Mouse (Mus musculus) neutrophil, adult 5-6 weeks (primary cell): ENCODE results near the gene Slc44a2. TPM values are rescaled to one million over a fixed set of nuclear protein-coding genes. Genes with fewer than 3 reads are reported as not detected.
"Not testable (repeated sequence)": the region's sequence is repeated elsewhere in the genome, so short reads cannot be mapped to it uniquely, and the experiment has no call there.

ENCODE experiments used
- ATAC-seq: fragments of 151-379, 151-347 bp; 2 replicates; pipeline ENCODE4 v1.8.0; 2017; ENCODE audit warnings: mild to moderate bottlenecking, moderate TSS enrichment; ENCODE audit not compliant: insufficient number of reproducible peaks, poor library complexity, low FRiP score, severe bottlenecking; ENCODE audit errors: extremely low read depth
- total RNA-seq: library from RNA; stranded (forward); fragments of 200-1000 nt; gene quantifications from 2 replicates; pipeline ENCODE4 v1.2.3, GENCODE M21; 2017

Gene Slc44a2
- total RNA-seq, 1 experiment from 2014 or later = 279 TPM

DNA sequence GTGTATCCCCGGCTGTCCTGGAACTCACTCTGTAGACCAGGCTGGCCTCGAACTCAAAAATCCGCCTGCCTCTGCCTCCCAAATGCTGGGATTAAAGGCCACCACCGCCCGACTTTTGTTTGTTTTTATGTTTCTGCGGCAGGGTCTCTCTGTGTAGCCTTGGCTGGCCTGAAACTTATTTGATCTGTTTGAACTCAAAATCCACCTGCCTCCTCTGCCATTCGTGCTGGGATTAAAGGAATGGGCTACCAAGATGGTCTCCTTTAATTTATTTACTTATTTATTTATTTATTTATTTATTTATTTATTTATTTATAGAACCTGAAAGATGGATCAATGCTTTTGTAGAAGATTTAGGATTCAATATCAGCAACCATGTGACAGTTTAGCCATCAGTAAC is 28.6 kb upstream of the Slc44a2 start:
- ATAC-seq = not testable (repeated sequence)

DNA sequence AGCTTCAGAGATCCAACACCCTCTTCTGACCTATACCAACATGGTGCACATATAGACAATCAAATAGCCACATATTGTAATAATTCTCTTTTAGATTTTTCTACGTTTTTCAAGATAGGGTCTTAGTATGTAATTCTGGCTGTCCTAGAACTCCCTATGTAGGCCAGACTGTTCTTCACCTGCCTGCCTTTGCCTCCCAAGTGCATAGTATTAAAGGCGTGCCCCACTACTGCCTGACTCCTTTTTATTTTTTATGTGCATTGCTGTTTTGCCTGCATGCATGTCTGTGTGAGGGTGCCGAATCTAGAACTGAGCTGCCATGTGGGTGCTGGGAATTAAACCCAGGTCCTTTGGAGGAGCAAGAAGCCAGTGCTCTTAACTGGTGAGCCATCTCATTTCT is 28.2 kb upstream of the Slc44a2 start:
- ATAC-seq = no peak

DNA sequence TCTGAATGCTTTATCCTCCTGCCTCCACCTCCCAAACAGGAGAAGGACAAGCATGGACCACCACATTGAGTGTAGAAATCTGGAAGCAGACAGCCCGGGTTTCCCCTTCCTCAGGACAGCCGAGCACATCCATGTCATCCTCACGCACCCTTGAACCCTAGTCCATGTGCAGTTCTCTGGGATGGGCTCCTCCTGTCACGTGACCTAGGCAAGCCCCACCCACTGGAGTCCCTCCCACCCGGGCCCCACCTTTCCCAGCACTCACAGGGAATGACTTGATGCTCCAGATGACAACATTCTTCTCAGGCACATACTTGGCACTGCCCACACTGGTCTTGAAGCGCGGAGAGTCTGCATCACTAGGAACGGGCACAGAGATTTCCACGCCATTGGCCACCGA is 21.5 kb upstream of the Slc44a2 start:
- ATAC-seq = no peak

DNA sequence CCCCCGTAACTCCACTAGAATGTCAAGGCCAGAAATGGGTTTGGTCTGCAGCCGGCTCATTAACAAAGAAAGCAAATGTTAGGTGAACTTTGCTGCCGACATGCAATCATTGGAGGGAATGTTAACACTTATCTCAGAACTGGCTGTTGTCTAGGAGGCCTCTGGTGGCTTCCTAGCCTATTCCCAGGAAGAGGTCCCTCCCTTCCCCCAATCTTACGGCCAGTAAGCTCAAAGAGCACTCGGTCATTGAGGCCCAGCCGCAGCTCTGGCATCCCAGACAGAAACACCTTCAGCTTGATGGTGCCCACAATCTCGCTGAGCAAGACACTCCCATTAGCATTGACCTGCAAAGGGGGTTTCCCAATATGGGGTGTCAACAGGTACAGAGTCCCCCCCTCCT is 15.4 kb upstream of the Slc44a2 start:
- ATAC-seq = no peak

DNA sequence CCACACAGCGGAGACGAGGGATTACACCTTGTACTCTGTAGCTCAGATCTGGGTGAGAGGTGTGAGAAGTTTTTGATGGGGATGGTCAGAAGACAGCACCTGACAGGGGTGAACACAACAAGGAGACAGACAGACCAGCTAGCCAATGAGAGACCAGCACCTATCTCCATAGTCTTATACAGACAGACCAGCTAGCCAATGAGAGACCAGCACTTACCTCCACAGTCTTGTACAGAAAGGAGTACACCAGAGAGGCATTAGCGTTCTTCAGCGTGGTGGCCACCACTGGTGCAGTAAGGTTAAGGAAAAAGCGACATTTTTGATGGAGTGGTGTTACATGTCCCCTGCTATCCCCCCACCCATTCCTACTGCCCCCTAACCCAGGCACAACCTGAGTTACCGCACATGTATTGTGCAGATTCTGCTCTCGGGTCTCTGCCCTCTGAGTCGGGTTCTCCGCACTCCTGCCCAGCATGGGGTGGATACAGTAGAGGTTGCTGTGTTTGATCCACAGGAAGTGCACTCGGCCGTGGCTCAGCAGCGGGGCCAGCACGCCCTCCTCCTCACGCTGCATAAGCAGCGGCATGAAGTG is 11.3 kb upstream of the Slc44a2 start:
- peak; percentile 92 for ATAC-seq

DNA sequence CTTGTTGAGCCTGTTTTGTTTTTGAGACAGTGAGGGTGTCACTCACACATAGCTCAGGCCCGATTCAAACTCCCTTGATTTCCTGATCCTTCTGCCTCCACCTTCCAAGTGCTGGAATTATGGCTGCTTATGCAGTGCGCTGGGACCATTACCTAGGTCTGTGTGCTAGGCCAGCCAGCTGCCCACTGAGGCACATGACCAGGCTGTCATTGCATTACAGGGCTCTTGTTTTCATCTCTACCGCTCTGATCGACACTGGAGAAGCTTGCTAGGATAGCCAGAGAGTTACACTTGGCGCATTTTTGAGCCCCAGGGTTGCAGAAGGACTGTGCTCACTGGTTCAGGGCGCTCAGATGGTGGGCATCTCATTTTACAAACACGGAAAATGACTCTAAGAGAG is 8.8 kb upstream of the Slc44a2 start:
- ATAC-seq = no peak

DNA sequence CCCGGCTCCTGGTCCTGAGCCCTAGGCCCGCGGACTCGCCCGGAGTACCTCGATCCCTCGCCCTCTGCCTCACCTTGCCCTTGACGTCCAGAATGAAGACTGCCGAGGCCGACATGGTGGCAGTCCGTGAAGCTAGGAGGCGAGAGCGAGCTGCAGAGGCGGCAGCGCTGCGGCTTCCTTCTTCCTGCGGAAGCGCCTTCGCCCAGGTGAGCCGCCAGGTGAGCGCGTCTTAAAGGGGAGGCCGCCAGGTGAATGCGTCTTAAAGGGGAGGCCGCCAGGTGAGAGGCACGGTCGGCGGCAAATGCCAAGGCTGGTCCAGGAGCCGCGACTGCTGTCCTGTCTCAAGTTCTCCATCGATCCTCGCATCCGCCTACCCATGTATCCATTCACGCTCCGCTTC is 8.4 kb upstream of the Slc44a2 start, which contains the start of gene Ap1m2:
TSS of gene Ap1m2 (minus strand) at position 204 of the 400 bp plus-strand sequence.
- ATAC-seq = no peak

DNA sequence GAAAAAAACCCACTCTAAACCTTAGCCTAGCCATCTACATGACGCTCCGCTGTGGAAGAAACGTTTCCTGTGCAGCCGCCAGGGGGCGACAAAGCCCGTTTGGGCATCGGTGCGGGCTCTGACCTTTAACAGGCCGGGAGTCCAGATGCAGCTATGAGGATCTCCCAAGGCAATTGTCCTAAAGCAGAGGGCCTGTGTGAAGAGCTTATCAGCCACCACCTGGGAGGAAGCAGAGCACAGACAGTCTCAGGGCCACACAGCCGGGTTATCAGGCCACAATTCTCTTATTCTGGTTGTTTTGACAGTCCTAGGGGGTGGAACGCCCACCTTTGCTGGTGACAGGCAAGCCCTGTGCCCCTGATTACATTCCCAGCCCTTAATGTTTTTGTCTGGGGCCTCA is 7.1 kb upstream of the Slc44a2 start:
- ATAC-seq = peak; percentile 69

DNA sequence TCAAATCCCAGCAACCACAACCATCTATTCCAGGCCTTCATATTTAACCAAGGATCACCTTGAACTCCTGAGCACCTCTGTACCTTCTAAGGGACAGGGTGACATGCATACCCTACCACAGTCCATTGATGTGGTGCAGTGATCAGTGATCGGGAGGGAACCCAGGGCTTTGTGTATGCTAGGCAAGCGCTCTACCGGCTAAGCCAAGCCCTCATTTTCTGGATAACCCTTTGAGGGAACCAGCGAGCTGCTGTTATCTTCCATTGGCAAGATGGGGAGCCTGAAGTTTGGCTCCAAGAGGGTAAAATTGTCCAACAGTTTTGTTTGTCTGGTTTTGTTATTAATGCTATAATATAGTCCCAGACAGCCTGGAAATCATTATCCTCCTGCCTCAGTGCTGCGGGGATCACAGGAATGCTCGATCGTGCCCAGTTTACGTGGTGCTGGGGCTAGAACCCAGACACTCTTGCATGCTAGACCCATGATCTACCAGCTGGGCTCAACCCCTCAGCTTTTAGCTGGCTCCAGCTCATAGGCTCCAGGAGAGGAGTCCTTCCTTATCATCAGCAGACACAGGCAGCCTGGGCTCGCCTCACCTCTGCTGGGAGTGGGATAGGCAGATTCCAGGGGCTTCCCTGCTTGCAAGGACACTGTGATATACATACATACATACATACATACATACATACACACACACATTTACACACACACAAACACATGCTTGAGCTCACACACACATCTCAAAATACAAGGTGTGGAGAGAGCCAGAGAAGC is 5.9 kb upstream of the Slc44a2 start:
- no peak for ATAC-seq

DNA sequence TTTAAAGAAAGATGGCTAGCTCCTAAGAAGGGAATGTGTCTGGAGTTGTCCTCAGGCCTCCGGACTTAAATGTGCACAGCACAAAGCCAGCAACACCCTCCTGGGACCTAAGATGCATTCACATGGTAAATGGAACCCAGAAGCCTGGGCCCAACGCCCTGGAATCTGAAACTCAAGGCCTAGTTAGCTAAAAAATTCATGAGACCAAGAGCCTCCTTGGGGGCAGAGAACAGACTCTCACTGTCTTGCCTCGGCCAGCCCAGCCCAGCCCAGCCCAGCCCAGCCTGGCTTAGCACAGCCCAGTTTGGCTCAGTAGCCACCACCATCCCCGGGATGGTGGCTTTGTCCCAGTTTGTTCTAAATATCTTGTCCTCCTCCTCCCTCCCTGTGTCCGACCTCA is 5.1 kb upstream of the Slc44a2 start:
- no peak for ATAC-seq

DNA sequence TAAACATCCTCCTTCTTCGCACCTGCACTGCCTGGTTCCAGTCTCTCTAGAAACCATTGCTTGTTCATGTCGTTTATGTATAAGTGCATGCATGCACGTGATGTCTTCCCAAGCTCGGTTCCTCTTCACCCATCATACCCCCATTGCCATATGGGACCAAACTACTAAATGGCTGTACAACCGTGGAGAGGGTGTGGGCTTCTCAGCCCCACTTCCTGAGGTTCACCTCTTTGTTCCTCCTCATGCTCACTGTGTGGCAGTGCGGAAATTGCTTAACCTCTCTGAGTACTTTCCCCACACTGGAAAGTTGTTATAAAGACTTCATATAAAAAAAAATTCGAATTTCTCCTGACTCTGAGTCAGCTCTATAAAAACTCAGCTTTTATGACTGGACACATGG is 3.8 kb upstream of the Slc44a2 start:
- ATAC-seq = no peak

DNA sequence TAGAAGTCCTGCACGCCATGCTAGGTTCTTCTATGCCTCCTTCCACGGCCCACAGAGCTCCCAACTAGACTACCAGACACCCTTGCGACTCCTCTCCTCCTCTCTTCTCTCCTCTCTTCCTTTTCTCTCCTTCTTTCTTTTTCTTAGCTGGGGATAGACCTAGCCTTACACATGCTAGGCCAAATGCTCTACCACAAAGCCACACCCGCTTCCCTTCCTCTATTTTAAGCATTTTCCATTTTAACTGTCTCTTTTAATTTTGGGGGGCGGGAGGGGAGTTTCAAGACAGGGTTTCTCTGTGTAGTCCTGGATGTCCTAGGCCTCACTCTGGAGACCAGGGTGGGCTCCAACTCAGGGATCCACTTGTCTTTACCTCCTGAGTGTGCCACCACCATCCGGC is 1.7 kb upstream of the Slc44a2 start:
- ATAC-seq = no peak

DNA sequence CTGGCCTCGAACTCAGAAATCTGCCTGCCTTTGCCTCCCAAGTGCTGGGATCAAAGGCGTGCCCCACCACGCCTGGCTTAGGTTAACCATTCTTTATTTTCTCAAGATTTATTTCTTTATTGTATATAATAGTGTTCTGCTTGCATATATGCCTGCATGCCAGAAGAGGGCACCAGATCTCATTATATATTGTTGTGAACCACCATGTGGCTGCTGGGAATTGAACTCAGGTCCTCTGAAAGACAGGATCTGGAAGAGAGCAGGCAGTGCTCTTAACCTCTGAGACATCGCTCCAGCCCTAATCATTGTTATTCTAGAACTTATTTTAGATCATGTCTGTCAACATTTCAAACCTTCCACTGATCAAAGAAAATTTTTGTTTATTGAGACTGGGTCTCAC is 995 bp upstream of the Slc44a2 start:
- no peak for ATAC-seq

DNA sequence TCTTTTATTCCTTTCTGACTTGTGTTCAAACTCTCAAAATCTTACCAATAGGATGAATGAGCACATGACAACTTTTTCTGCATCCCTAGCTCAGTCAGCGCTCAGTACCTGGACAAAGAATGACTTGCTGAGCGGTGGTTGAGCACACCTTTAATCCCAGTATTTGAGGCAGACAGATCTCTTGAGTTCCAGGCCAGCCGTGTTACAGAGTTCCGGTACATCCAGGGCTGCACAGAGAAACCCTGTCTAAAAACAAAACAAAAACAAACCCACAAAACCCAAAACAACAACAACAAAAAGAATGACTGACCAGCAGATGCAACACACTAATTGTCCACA is 249 bp upstream of the Slc44a2 start:
- no peak for ATAC-seq

DNA sequence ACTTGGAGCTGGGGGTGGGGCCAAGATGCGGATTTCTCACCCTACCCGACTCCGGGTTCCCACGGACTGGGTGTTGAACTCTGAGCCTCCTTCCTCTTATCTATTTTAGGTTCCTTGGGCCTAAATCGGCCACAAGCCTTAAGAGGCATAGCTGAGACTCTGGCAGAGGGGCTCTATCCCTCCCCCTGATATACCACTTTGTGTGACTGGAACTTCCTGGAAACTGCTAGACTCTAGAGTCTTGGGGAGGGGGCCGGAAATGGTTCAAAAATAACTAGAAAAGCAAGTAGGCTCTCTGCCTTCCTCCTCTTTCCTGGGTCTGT is 976 bp downstream of the Slc44a2 start:
- ATAC-seq = peak; percentile 56

DNA sequence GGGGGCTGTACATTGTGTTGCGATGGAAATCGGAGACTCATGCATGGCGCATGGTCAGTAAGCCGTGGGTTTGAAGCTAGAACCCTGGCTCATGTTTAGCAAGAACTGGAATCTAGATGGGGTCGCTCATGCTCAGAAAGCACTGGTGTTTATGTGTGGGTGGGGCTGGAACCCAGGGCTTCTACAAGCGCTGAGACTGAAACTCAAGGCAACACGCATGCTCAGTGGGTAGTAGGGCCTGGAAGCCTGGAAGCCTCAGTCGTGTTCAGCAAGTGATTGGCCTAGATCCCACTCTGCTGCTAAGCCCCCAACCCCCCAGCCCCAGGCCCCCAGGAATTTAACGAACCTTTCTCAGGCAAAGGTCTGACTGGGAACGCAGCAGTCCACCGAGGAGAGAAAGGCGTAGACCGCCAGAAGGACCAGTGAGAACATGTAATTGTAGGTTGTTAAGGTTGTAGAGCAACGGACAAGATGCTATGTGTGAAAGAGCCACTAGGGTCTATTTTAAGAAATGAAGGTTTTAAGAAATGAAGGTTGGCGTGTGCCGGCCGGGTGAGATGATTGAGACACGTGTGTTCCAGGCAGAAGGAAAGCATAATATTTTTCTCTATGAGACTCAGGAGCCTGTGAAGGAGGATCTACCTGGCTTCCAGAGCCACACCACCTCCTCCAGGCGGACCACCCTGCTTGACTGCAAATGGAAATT is 1.9 kb downstream of the Slc44a2 start:
- ATAC-seq = no peak; the same call in 1 of the 2 replicates

DNA sequence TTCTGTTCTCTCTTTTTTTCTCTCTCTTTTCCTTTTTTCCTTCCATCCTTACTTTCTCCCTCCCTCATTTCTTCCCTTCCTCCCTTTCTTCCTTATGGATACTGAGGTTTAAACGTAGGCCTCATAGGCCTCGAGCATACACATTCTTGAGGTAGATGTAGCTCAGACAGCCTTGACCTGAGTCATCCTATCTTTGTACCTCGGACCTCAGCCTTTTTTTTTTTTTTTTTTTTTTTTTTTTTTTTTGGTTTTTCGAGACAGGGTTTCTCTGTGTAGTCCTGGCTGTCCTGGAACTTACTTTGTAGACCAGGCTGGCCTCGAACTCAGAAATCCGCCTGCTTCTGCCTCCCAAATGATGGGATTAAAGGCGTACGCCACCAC is 2.4 kb downstream of the Slc44a2 start:
- not testable (repeated sequence) for ATAC-seq

DNA sequence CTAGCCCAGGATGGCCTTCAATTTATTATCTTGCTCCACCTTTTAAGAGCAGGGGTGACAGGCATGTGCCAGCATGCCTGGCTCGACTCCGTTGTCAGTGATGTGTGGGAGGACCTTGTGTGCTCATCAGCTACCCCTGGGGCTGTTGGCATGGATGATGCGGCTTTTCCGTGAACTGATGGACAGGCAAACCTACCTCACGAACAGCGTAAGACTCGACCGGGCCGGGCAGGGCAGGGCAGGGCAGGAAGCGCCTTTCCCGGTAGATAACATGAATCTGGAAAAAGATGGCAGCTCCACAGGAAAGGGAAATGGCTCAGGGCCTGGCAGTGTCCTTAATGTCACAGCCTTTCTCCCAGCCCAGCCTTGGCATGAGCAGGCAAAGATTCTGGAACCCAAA is 3.8 kb downstream of the Slc44a2 start:
- ATAC-seq = no peak

DNA sequence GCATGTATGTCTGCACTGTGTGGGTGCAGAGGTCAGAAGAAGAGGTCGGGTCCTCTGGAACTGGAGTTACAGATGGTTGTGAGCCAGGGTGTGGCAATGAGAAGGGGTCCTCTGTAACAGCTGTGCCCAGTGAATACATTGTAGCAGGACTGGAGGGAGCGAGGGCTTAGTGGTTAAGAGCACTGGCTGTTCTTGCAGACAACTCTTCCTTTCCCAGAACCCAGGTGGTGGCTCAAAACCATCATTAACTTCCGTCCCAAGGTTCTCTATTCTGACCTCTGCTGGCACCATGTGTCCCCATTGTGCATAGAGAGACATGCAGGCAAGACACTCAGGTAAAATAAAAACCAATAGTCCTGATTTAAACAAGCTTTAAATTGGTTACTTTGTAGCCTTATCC is 7.1 kb downstream of the Slc44a2 start:
- 0 out of 2 replicates have a peak, but pooled peaks have one; percentile 10 for ATAC-seq

DNA sequence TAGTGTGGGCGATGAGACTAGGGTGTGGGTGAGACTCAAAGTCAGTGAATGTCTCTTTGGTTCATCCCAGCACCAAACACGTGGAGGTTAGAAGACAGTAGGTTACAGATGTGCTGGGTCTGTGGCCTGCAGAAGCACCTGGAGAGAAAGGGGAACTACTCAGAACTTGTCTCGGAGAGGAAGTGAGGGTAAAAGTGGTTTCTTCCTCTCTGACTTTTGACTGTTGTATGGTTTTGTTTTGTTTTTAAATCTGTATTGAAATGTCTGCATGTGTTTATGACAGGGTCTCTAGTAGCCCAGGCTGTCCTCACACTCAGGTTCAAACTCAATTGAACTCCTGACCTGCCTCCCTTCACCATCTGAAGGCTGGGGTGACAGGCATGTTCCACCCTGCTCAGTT is 7.5 kb downstream of the Slc44a2 start:
- peak; percentile 85 for ATAC-seq
